Mouse (Mus musculus) kidney, postnatal 14 days (tissue): ENCODE results near the gene Rd3l.

Source experiments
- DNase-seq: peaks from one replicate; pipeline ENCODE4 v3.0.0; 2022; ENCODE audit warnings: mixed read lengths

The Rd3l gene

DNA sequence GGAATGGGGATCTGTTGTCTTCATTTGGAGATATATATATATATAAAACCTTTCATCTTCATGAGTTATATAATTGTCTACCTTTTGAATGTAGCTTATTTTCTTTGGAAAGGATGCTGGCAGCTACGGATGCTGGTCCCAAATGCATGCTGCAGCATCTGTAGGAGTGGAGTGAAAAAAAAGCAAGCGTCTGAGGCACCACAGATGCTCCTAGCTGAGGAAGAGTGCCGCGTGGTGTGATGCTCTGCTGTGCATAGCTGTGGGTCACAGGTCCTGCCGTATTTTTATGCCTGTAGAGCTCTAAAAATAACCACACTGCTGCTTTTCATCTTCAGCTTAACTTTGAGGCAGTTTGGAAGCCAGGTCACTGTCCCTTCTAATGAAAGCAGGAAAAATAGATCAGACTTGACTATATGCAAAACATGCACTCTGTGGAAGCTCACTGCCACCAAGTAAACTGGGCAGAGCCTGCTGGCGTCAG lies at the start of gene Rd3l:
TSS of gene Rd3l (minus strand) at position 431 of the 481 bp plus-strand sequence.
- no peak for DNase-seq

DNA sequence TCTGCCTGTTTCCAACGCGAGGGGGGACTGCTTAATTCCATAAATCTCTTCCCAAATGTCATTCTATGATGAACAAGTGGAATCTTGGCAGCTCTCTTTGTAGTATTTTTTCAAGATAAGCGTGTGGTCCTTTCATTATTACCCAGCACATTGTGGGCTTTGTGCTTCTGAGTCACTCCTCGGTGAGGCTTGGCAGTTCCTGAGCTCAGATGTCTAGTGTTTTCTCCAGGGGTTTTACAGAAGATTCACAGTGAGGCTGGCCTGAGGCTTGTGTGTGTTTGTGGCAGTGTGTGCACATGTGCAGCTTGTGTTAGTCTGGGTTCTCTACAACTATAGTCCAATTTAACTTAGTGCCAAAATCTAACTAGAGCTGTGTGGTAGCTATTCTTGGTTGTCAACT lies 46.3 kb upstream of the Rd3l start:
- DNase-seq, result no peak

DNA sequence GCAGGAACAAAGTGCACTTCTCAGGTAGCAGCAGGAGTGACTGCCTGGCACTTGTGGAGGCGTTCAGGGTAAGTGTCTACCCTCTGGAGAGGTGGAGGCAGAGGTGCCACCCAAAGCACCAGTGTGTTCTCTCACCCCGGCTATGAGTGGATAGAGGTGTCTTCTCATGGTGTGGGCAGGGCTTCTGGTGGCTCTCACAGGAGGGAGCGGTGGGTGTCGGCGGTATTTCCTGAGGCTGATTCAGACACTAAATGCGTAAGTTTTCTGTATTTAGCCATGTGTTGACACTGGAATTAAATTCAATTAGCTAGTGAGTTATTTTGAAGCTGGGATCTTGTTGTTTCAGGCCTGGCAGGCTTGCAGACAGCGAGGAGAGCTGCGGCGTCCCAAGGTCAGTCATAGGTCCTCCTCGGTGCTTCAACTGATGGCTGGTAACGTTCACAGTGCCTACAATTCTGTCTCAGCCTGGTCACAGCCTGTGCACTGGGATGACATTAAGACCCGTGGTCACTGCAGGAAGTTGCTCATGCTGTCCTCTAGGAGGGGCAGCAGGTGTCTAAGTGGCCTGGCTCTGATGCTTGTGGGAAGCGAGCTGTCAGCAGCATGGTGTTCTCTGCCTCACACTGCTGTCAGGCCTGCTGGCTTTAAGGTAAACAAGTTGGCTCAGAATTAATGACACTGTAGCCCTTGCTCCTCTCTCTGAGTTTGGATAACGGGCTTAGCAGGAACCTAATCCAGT lies 45.0 kb upstream of the Rd3l start:
- no peak for DNase-seq

DNA sequence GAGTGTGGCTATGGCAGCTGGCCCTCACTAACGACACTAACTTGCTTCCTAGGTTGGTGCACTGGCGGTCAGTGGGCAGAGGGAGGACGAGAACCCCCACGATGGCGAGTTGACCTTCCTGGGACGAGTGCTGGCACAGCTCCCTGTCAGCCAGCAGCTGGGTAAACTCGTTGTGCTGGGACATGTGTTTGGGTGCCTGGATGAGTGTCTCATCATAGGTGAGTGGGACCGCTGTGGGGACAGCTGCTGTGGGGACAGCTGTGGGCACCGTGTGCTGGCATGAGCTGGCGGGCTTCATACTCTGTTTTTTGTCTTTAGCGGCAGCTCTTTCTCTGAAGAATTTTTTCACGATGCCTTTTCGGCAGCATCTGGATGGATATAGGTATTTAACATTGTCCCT lies 44.3 kb upstream of the Rd3l start:
- no peak for DNase-seq

DNA sequence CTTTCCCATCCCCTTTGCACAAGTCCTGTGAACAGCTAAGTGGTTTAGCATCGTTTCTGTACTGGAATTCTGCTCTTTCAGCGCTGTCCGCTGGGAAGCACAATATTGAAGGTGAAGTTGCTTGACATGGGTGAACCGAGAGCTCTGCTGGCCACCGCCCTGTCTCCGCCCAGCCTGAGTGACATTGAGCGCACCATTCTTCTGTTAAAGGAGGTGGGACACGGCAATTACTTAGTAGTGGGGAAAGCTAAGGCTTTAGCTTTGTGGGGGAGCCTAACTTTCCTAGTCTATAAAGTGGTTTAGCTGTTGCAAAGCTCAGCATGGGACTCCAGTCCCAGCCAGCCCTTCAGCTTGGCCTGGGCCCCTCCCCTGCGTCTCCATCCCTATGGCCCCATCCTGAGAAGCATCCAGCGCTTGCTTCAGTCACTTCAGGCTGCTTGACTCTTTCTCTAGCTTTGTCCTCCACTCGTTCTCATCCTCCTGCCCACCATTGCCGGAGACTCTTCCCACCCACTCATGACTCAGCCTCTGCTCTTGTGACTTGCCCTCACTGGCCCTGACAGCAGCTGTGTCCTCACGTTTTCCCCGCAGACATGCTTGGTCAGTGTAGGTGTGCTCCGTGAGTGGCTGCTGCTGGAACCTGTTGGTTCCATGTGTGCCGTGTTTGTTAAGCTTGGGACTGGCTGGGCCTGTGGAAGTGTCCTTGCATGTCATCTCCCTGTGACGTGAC lies 43.6 kb upstream of the Rd3l start:
- DNase-seq, result no peak

DNA sequence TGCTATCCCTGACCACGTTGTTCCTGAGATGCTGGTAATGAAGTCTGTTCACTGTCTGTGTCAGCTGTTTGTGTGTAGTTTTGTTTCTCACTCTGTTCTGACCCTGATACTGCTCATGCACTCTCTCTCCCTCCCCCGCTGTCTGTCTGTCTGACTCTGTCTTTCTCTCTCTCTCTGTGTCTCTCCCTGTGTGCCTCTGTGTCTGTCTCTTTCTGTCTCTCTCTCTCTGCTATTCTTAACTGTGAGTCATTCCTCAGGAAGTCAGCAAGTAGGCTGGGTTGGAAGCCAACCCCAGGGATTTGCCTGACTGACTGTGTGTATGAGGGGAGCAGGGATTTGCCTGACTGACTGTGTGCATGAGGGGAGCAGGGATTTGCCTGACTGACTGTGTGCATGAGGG lies 42.2 kb upstream of the Rd3l start:
- DNase-seq, result no peak

DNA sequence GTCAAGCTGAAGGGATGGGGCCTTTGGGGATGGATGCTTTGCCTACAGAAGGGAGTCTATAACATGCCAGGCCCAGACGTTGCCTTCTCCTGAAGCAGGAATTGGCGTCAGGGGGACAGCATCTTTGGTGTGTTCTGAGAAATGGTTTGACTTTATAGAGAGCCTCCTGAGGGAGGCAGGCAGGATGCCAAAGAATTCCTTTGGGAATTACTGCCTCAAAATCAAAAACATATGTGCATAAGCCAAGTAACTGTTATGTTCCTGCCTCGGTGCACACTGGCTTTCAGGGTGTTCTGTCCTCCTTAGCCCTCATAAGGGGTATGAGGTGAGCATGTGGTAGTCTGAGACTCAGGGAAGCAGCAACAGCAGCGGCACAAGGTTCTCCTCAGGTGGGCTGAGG lies 35.2 kb upstream of the Rd3l start:
- DNase-seq, result no peak

DNA sequence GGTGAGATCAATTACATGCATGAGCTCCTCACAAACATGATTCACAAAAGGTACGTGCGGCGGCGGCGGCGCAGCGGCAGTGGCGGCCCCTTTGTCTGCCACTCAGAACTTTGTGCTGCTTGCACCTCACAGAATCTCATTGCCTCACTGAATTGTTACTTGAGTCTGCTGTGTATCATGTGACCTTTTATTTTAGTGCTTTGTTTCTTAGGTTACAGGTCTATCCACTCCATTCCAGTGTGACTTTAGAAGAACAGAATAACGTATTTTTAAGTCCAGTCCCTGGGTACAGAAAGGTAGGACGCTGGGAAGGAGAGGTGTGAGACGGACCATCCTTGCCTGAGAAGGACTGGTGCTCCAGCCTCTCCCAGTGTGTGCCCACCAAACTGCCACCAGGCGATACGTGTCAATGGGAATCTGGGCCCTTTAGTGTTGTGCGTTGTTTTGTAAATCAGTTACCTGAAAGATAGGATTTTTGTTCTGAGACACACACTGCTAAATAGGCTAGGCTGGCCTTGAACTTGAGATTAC lies 32.2 kb upstream of the Rd3l start:
- no peak for DNase-seq

DNA sequence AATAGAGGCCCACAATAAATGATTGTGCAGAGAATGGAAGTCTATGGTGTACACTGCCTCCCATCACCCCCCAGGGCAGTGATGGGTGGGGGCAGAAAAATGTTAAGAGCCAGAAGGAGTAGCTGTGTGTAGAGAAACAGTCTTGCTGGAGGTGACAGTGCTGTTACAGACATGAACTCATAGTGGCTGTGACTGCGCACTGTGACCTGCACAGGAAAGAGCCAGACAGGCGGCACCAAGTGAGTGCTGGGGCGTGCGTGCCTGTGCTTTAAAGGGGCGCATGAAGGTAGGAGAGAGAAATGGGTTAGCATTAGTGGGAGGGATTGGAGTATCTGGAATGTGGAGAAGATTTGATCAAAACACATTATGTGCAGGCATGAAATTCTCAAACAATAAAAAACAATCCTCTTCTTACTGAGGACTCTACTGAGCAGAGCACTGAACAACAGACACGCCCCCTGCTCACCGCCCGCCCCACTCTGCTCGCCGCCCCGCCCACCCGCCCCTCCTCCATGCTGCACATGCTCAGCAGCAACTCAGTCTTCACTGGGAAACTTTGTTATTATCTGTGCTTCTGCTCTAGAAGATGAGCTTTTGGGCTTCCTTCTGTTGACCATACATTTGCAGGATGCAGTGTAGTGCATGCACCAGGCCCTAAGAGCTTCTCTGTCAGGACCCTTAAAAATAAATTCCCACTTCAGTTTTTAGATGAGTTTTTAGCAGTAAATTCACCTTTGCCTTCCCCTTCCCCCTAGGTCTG lies 31.6 kb upstream of the Rd3l start:
- DNase-seq, result peak; percentile 32

DNA sequence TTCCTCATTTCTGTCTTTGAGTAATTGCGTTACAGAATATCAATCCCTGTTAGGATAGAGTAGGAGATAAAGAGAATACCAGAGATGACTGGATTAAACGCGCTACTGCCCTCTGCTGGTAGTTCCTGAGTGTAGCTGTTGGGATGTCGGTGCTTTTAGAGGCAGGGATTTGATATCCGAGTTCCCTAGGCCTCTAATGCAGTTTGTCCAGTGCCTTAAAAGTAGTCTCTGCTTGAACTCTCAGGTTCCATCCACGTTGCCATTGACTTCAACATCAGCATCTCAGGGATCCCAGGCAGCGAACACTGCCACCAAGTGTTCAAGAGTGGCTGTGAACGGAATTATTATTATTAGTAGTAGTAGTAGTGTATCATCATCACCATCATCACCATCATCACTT lies 20.1 kb upstream of the Rd3l start:
- peak; percentile 73 for DNase-seq

DNA sequence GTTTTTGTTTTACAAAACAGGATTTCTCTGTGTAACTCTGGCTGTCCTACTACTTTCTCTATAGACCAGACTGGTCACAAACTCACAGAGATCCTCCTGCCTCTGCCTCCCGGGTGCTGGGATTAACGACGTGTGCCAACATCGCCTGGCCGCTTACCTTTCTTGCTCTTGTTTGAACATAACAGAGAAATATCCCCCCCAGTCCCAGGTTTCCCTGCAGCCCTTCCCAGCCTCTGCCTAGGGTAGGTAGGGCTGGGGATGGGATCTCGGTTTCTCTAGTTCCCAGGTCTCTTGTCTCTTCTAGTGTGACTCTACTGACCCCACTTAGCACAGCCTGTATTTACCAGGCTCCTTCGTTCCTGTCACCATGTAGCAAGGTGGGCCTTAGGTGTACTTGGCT lies 18.6 kb upstream of the Rd3l start:
- DNase-seq, result no peak

DNA sequence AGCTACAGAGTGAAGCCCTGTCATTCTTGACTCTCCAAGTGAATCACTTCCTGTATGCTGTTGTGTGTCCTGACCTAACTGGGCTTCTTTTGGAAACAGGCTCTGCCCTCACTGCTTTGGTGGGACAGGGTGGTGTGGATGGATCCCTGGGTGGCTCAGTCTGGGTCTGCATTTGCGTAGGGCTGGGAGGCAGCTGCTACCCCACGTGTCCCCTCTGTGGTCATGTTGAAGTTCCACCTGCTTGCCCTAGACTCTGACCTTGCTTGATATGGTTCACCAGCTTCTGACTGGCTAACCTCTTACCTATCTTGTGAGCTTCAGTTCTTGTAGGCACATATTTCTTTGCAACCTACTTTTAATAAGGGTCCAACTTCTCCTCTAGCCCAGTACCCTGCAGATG lies 14.0 kb upstream of the Rd3l start:
- no peak for DNase-seq

DNA sequence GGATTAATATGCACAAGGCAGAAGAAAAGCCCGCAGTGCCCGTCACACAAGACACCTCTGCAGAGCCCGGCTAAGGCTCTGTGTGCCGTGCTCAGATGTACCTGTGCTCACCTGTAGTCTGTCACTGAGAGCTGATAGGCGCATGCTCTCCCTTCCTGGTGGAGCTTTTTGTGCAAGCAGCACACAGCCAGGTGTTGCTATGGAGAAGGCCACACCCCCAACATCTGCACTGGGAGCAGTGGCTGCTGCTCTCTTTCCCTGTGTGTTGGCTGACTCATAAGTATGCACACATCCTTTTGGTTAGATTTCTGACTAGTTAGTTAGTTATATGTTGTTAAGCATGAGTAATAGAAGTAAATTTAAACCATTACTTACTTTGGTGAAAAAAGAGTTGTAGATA lies 11.5 kb upstream of the Rd3l start:
- no peak for DNase-seq

DNA sequence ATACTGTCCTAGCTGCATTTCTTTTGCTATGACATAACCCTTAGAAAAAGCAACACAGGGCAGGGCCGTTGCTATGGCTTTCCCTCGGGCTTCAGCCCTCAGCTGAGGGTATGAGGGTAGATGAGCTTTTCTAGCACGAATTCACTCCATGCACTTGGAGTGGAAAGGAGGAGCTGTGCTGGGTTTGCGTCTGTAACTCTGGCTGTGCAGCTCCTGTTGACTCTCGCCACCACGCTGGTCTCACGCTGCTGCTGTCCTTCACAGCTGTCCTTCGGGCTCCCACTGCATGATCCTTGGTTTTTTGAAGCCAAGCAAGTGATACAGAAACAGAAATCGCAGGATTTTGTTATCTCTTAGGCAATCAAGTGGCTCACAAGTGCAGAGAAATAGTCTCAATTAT lies 5.6 kb upstream of the Rd3l start:
- no peak for DNase-seq

DNA sequence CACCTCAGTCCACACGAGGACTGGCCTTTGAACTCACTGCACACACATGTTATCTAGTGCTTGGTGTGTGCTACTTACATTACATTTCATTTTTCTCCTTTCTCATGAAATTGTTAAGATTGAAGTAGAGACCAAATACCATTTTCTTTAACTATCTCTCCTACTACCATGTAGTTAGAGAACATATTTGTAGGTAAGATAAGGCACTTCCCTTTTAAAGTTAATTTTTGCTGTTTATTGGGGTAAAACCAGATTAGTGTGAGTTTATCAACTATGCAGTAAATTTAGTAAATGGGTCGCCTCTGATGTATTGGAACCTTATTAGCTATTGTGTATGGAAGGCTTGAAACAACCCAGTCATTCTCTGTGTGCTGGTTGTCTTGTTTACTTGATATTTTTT lies 2.0 kb upstream of the Rd3l start:
- no peak for DNase-seq

DNA sequence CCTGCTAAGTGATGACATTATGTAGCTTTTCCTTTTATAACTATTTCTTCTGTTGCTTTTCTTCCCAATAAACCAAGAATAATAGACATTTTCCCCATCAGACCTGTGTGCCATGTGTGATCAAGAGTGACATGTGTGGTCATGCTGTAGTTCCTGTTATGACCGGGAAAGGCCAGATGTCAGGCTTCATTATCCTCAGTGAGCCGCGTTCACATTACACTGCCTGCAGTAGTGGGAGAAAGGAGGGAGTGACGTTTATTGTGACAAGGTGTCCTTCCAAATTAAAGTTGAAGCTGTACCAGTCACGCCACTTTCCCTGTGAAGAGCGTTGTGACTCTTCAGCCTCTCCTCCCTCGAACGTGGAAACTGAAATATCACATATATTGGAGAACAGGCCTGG lies 714 bp upstream of the Rd3l start:
- DNase-seq, result no peak

DNA sequence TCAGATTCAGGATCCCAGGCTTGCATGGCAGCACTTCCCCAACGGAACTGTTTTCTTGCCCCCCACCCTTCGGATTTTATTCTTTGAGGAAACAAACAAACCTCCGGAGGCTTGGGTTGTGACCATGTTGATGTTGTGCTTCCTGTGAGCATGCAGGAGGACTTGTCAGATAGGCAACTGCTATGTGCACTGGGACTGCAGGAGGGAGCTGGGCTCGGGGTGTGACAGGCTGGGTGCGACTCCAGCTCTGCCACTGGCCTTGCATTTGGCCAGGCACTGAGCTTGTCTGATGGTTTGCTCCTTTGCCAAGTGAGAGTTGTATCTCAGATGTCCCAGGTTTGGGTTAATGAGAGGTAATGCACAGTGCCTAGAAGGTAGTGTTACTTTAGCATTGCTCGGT lies 2.8 kb downstream of the Rd3l start:
- DNase-seq, result no peak

DNA sequence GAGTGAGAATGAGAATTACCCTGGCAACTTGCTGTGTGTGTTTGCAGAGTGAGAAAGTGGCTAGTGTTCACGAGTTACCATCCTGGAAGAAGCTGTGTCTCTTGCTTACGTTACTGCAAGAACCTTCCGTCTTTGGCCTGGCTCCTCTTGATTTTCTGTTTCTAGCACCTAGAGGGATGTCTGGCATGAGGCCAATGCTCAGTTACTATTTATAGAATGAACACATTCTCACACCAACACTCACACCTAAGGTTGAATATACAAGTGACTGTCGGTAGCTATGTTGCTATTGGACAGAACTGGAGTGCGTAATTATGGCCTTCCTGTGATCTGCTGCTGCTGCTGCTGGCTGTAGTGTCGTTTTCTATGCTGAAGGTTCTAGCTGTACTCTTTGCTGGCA lies 4.0 kb downstream of the Rd3l start:
- peak; percentile 44 for DNase-seq

DNA sequence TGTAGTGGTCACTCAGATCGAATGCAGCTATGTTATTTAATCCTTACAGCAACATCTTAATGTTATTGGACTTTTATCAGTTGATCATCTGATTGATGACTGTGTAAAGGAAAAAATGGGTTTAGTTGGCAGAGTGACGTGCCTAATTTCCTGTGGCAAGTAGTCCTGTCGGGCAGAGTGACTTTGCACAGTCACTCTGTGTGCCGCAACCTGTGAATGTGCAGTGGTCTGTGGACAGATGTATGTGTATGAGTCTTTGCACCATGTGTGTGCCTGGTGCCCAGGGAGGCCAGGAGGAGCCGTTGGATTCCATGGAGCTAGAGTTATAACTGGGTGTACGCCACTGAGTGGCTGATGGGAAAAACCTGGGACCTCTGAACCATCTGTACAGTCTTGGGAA lies 6.5 kb downstream of the Rd3l start:
- no peak for DNase-seq

DNA sequence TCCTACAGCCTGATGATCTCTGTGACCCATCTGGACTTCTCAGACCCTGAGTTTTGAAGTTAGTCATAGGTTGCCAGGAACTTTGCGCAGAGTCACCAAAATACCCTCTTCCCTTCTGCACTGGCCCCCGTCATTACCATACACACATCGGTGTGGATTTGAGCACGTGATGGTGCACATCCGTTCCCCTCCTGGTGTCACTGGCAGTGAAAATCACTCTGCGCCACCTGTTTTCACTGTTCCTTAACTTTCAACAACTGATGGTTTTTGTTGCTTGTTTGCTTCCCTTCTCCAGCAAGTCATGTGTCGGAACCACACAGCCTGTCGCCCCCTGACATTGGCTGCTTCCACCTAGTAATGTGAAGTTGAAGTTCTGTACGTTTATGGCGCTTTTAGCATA lies 8.6 kb downstream of the Rd3l start:
- no peak for DNase-seq

DNA sequence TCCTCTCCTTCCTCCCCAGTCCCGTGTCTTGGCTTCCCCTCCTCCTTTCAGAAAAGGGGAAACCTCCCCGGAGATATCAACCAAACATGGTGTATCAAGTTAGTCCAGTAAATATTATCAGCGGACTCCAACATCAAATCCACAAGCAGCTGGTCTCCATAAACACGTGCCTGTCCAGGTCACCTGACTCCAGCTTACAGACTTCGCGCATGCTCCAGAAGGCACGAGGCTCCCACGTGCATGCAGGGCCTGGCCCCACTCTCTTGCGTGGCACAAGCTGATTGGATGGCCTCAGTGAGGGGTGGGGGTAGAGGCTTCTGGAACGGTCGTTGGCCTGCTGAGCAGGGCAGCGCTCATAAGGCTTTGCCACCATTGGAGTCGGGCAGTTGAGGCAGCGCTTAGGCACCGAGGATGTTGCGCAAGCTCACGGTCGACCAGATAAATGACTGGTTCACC lies 9.9 kb downstream of the Rd3l start, which contains the start of gene Tdrd9:
TSS of gene Tdrd9 (plus strand) at position 329 of the 456 bp plus-strand sequence.
- no peak for DNase-seq

DNA sequence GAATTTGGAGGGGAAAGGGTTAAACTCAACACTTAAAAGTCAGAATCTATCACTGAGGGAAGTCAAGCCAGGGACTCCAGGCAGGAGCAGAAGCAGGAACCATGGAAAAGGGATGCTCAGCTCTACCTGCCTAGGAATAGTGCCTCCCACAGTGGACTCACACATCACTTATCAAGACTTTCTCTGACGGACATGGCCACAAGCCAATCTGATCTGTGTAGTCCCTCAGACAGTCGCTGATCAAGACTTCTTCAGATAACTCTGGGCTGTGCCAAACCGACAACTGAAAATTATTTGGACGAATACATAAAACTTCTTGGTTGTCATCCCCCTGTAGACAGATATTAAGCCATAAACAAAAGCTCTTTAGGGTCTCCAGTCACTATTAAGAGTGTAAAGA lies 11.0 kb downstream of the Rd3l start:
- DNase-seq, result no peak

DNA sequence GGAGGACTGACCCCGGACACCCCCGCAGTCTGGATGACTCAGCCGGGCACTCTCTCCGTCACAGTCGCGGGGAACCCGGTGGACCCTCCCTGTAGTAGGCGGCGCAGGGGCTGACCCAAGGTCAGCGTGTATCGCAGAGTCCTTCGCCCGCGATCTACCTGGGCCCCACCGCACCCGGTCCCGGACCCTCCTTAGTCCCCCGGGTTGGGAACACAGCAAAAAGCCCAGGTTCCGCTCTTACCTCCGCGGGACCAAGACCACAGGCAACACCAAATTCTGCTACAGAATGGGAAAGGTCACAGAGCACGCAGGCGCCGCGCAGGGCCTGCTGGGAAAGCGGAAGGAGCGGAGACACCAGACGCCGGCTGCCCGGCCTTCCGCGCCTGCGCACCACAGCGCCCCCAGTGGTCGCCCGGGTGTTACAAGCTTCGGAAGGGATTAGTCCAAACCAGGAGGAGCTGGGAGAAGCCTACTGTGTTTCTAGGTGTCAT lies 14.4 kb downstream of the Rd3l start, which contains the start of gene Atp5mpl:
TSS of gene Atp5mpl (minus strand) at position 295 of the 491 bp plus-strand sequence.
- peak; percentile 97 for DNase-seq
